Mouse (Mus musculus) neutrophil, adult 5-6 weeks (primary cell): ENCODE data around the gene 1700030K09Rik. TPM values are rescaled to one million over a fixed set of nuclear protein-coding genes. Genes with fewer than 3 reads are reported as not detected.

Source experiments
- ATAC-seq: fragments of 151-379, 151-347 bp; 2 replicates; pipeline ENCODE4 v1.8.0; 2017; ENCODE audit warnings: mild to moderate bottlenecking, moderate TSS enrichment; ENCODE audit not compliant: insufficient number of reproducible peaks, poor library complexity, low FRiP score, severe bottlenecking; ENCODE audit errors: extremely low read depth
- total RNA-seq: library from RNA; stranded (forward); fragments of 200-1000 nt; gene quantifications from 2 replicates; pipeline ENCODE4 v1.2.3, GENCODE M21; 2017

The 1700030K09Rik gene
- total RNA-seq: 11.2 and 12.3 TPM in 2 replicates

DNA sequence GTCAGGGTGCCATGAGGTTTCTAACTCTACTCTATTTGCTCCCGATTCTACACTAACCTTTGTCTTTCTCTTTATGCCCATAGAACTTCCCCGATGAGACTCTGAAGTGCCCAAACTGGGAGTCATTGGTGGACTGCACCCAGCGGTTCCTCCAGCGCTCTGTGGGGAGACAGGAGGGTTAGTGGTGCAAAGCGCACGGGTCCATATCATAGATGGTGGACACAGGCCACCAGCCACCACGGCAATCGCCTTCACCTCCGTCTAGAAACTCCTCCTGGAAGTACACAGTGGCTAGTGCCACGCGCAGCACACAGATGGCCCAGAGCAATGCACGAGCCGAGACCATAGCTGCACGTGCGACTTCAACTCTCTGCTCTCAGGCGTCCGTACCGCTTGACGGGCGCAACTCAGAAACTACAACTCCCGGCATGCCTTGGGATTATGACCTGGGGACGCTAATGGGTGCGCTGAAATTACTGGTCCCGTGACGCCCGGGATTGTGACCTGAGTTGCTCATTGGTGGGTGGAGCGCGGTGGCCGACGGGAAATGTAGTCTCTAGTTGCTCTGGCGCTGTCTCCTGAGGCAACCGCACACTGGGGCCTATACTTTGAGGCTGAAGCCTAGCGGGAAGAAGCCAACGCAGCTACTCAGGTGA is at the start of gene 1700030K09Rik, which contains the start of gene Calr3:
1700030K09Rik (plus strand) TSS at position 543 of the 656 bp plus-strand sequence.
Calr3 (minus strand) TSS at position 533 of the 656 bp plus-strand sequence.
- peak; percentile 99 for ATAC-seq

DNA sequence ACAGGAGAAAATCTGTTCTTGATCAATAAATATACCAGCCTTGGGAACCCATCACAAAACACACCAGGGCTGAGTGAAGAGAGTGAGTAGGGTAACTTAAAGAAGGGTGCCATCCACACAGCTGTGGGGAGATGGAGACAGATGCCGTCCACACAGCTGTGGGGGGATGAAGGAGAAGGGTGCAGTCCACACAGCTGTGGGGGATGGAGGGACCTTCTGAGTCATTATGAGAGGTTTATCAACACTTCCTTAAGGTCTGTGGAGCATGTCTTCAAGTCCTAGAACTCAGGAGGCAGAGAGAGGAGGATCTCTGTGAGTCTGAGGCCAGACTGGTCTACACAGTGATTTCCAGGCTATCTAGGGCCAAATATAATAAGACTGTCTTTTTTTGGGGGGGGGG is 42.3 kb upstream of the 1700030K09Rik start:
- no peak for ATAC-seq

DNA sequence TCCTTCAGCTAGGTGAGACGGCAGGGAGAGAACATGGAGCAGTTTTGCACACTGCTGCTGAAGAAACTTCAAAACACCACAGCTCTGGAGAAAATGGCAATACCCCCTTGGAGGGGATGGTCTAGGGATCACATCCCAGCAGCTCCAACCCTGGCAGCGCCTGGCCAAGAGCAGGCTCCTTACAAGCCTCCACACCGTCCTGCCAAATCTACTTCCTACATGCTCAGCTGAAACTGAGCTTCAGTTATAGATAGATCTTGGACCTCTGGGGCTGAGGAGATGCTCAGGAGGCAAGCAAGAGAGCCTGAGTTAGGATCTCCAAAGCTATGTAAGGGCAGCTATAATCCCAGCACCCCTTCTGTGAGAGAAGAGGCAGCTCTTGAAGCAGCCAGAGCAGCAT is 40.7 kb upstream of the 1700030K09Rik start:
- no peak for ATAC-seq

DNA sequence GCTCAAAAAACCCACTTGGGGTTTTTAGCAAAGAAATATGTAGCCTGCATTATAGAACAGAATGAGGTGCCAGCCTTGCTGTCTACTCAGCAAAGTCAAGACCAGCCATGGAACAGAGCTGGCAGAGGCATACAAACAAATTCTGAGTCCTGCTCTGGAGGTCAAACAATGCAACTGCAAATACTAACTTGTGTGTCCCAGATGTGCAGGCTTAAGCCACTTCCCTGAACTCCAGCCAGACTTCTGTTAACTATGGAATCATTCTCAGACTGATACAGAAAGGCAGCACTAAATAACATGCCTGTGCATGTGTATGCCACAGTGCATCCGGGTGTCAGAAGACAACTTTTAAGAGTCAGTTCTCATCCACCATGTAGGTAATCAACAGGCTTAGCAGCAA is 35.8 kb upstream of the 1700030K09Rik start:
- no peak for ATAC-seq

DNA sequence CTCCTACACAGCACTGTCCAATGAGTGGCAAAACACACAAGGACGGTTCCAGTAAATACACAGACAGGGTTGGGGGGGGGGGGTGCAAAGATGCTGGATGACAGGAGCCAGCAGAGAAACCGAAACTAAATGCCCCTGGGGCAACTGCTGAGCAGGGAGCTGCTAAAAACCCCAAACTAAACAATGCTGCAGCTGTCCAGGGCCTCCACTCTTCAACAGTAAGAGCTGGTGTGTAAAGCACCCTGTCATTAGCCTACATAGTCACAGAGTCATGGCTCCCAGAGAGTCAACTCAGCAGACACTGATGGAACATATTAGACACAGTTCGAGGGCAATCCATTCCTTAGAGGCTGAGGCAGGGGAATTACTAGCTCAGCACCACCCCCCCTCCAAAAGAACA is 34.2 kb upstream of the 1700030K09Rik start:
- ATAC-seq: no peak

DNA sequence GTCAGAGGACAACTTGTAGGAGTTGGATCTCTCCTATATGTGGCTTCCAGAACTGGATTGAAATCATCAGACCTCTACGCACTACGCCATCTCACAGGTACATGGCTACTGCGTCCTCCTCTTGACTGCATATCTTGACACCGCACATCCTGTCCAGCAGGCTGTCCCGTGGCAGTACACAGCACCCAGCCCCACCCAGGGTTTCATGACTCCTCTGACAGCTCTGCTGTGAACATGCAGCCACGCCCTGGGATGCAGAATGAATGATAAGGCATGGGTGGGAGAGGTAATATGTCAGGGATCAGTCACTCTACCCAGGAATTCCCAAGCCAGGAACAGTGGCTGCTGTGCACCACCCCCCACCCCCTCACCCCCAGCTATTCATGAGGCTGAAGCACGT is 29.8 kb upstream of the 1700030K09Rik start:
- no peak for ATAC-seq

DNA sequence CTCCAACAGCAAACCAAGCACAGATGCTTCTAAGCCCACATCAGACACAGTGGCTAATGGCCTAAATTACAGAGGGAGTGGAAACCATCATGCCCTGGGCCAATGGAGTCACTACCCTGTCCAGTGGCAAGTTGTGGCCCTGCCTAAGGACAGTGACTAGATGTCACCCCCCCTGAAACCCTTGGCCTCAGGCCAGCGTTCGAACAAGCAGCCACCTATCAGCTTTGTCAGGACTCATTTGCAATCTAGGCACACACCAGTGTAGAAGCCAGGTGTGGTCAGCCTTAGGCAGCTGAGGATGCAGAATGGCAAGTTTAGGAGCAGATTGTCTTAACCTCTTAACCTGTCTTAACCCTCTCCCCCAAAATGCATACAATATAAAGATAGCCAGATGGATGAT is 28.4 kb upstream of the 1700030K09Rik start:
- no peak for ATAC-seq

DNA sequence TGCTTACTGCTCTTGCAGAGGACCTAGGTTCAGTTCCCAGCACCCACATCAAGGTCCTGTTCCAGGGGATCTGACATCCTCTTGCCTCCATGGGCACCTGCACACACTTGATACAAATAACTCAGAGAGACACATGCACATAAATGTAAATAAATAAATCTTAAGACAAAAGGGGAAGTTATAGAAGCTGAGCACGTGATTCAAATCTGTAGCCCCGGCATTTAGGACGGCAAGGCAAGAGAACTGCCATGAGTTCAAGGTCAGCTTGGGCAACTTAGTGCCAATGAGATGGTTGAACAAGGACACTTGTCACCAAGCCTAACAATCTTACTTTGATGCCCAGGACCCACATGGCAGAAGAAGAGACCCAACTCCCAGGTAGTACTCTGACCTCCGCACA is 25.6 kb upstream of the 1700030K09Rik start:
- ATAC-seq: no peak

DNA sequence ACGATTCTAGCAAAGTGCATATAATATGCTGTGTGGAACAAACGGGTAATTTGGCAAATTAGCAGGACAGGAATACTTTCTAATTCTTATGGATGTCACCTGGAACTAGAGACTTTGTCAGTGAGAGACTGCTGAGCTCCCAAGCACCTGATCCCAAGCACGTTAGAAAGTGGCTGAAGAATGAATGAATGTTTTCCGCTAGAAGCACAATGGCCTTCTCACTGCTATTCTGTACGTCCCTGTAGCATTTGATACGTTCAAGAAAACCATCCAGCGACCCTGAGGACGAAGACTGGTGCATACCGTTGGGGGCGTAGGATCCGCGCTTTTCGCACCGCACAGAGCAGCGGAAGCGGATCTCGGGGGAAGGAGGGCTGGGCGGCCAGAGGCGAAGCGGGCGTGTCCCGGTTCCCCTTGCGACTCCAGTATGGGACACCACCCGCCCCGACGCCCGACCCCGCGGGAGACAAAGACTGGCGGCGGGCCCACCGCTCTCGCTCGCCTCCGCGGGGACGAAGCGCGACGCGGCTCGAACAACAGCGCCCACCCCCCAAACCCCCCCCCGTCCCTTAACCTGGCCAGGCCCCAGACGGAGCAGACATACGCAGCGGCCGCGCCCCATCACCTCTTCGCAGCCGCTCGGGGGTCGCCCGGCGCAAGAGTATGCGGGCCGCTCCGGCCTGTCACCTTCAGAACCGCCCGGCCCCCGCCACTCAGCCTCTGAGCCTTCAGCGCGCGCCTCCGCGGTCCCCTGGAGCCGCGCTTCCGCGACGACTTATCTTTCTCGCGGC is 22.9 kb upstream of the 1700030K09Rik start:
- ATAC-seq: no peak

DNA sequence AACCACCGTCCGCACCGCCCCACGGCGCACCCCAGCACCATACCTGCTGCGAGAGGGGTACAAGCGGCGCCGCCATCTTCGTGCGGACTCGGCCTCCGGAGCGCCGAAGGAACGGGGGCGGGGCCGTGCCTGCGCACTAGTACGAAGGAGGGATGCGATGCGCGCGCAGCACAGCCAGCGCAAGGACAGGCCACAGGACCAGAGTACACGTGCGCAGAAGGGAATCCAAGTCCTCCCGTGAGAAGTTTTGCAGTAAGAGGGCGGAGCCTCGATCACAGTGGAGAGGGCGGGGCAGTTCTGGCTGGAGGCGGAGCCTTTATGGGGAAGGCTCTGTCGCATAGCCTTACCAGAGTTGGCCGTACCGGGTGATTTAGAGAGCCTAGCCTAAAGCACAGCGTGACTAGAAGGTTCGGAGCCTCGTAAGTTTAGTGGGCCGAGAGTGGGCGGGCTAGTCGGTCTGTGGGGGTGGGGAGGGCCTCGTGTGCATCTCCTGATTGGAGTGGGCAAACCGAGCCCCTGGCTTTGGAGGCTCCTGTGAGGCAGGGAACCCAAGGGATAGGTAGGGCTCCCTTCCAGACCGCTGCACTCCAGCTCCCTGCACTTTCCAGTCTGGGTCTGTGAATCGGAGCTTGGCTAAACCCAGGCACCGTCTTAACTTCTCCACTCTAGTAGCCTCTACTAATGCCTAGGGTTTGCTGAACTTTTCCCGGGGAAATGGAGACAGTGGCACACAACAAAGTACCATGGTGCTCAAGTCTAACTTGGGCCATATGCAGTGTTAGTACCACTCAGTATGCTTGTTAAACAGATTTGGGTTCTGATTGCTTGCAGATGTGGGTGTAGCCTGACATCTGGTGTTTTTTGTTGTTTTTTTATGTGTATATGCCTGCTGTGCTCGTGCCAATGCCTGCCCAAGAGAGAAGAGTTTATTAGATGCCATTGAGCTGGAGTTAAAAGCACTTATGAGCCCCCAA is 22.0 kb upstream of the 1700030K09Rik start, which contains the start of gene Eps15l1:
Eps15l1 (minus strand) TSS at position 99 of the 974 bp plus-strand sequence.
- ATAC-seq: peak; percentile 97

DNA sequence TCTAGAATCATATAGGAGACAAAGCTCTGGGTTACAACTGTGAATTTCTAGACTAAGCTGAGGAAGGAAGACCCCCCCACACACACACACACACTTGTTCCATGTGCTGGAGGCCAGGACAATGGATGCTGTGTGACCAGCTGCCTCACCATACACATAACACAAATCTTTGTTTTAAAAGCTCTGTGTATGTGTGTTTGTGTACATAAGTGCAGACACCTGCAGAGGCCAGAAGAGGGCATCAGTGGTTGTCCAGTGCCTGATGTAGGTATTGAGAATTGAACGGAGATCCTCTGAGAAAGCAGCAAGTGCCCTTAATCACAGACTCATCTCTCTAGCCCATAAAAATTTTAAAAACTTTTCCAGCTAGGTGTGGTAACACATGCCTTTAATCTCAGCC is 20.8 kb upstream of the 1700030K09Rik start:
- no peak for ATAC-seq

DNA sequence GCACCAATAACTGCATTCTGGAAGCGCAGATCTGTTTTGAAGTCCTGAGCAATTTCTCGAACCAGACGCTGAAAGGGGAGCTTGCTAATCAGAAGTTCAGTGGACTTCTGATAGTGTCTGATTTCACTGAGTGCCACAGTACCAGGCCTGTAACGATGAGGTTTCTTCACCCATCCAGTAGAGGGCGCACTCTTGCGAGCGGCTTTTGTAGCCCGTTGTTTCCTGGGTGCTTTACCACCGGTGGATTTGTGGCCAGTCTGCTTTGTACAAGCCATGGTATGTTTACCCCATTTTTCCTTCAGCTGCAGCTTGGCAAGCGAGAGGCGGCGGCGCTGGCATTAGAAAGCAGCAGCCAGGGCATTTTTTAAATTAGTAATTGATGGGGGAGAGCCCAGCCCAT is 14.0 kb upstream of the 1700030K09Rik start:
- ATAC-seq: no peak

DNA sequence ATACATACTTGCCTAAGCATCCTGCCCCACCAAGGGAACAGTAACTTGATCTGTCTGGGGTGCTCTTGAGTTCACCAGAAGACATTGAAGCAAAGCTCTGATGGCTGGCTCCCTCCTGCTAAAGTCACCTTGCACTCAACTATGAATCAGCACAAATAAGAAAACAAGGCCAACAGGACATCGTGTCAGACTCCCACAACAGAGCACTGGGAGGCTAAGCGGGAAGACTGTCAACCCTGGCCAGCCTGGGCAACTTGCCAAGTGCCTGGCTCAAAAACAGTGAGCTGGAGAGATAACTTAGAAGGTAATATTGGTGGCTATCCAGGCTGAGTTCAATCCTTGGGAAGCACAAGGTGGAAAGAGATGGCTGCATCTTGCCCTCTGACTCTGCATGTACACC is 8.7 kb upstream of the 1700030K09Rik start:
- ATAC-seq: no peak

DNA sequence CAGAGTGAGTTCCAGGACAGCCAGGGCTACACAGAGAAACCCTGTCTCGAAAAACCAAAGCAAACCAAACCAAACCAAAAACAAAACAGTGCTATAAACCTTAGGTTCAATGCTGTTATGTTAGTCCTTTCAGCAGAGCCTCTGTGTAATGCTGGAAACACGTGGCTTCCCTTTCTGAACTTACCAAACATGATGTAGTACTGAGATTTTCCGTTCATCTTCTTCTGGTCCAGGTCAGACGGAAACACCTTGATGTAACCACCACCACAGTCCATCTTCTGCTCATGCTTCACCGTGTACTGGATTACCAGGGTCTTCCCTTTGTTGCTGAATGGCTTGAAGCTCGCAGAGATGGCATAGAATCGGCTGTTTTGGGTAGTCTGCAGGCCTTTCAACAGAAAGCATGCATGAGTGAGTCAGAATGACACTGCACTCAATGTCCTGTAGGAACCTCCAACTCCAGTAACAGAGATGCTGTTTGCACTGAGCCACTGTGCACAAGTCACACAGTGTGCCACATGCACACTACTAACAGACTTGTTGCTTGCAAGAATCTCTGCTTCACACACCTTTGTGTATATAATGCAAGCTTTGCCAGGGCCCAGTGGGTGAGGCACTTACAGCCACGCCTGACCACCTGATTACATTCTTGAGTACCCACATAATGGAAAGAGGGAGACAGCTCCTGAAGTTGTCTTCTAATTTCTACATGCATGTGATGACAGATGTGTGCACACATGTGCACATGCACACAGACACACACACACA is 5.2 kb upstream of the 1700030K09Rik start:
- no peak for ATAC-seq

DNA sequence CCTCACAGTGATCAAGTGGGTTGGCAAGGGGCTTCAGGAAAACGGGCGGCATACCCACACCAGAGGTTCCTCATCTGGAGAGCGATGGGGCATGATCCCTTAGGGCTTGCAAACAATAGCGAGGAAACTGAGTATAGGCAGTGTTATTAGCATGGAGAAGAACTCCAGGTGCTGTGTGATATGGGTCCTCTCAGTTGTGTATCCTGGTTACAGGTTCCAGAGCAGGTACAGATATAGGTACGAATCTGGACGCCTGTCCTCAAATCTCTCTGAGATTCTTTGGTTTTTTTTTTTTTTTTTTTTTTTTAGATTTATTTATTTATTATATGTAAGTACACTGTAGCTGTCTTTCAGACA is 292 bp downstream of the 1700030K09Rik start:
- ATAC-seq: no peak

DNA sequence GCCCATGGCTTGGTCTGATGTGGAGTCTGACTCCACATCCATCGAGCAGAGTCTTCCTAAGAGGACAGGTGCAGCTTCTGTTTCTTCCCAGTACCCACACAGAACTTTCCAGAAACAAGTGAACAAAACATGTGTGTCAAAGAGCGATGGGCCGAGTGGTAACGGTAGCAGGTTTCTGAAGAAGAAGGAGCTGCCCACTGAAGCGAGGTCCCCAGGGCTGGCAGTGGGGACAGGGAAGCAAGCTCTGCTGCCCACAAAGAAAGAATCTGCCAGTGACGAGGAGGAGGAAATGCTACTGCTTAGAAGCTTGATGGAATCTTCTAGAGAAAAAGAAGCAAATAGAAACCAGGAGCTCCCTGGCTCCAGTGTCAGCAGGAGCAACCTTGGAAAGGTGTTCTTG is 1.4 kb downstream of the 1700030K09Rik start:
- ATAC-seq: peak; percentile 28; the same call in 1 of the 2 replicates

DNA sequence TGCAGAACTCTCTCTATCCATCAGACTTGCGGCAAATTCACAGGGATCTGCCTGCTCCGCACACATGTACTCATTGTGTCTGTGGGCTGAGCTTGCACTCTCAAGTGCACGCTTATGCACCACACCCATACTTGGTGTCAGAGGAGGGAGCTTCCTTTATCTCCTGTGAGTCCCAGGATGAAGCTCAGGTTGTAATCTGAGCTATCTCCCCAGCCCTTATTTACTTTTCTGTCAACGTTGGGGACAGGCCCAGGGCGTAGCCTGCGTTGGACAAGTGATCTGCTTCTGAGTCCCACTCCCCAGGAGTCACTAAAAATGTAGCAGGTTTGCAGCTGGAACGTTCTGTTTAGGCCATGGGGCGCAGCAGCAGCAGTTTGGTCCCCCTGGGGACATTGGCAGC is 7.8 kb downstream of the 1700030K09Rik start:
- no peak for ATAC-seq

DNA sequence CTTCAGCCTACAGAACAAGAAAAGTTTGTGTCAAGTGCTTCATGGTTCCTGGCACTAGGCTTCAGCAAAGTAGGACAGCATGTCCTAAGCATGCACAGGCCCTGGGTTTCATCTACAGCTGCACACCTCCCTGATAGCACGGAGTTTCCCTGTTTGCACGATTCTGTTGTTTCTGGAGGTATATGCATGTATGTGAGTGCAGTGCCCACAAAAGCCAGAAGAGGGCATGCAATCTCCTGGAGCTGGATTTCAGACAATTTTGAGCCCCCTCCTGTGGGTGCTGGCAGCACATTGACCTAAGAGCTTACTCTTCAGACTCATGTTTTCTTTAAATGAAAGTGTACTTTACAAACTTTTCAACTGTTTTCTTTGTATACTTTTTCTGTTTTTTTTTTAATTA is 10.2 kb downstream of the 1700030K09Rik start:
- ATAC-seq: no peak

DNA sequence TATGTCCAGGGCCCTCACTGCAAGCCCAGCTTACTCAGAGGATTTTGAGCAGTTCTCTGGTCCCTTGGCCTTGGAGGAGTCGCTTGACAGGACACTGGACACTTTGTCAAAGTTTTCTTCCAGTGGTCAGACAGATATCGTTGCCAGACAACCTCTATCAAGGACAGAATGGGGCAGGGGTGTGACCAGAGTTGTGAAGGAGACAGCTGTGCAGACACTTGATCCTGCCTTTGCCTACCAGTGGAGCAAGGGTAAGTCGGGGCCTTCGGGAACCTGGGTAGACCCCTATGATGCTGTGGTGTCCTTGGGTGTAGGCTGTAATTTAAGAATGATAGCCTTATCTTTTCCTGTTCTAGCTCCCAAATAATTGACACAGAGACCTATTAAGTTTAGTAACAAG is 11.6 kb downstream of the 1700030K09Rik start:
- ATAC-seq: no peak
